Mouse (Mus musculus) c-Kit-positive CD71-positive TER-119-positive erythroid progenitor cells, embryonic 14.5 days (primary cell): ENCODE results near the gene Tapbpl.

Source experiments
- DNase-seq: peaks from one replicate; pipeline ENCODE4 v3.0.0-alpha.2; 2013; ENCODE audit warnings: low spot score

The Tapbpl gene

GRCm38 (mm10) chr6:125196301-125196700, 35.4 kb downstream of the Tapbpl start:
- DNase-seq, result no peak

GRCm38 (mm10) chr6:125195541-125196075, 36.1 kb downstream of the Tapbpl start:
- DNase-seq, result no peak

- DNase-seq, result peak; percentile 42
Observed at GRCm38 (mm10) chr6:125193390-125193789, 38.3 kb downstream of the Tapbpl start.

GRCm38 (mm10) chr6:125192841-125193240, 38.8 kb downstream of the Tapbpl start:
- peak; percentile 27 for DNase-seq

- peak; percentile 94 for DNase-seq
Observed at GRCm38 (mm10) chr6:125192016-125192714, 39.5 kb downstream of the Tapbpl start.

- peak; percentile 97 for DNase-seq
Observed at GRCm38 (mm10) chr6:125191332-125192015, 40.2 kb downstream of the Tapbpl start, which contains the start of the genes Ncapd2 and Mrpl51. Gene Ncapd2, minus strand, starts transcription at chr6:125191701. Gene Mrpl51, plus strand, starts transcription at chr6:125191801.

GRCm38 (mm10) chr6:125190816-125191215, 40.8 kb downstream of the Tapbpl start:
- DNase-seq, result peak; percentile 16

GRCm38 (mm10) chr6:125186203-125186602, 45.5 kb downstream of the Tapbpl start:
- DNase-seq, result no peak

GRCm38 (mm10) chr6:125182133-125182532, 49.5 kb downstream of the Tapbpl start:
- DNase-seq, result no peak

- DNase-seq, result no peak
Observed at GRCm38 (mm10) chr6:125179601-125180000, 52.1 kb downstream of the Tapbpl start.

- DNase-seq, result no peak
Observed at GRCm38 (mm10) chr6:125175469-125175868, 56.2 kb downstream of the Tapbpl start.
